Mouse (Mus musculus): ENCODE data around the gene Slc8b1. TPM values are rescaled to one million over a fixed set of nuclear protein-coding genes. Genes with fewer than 3 reads are reported as not detected.
"Not testable (repeated sequence)": the region's sequence is repeated elsewhere in the genome, so short reads cannot be mapped to it uniquely, and the experiment has no call there.

The Slc8b1 gene
- total RNA-seq, 2 experiments from 2014 or later: 9.5 to 11.3 TPM

DNA sequence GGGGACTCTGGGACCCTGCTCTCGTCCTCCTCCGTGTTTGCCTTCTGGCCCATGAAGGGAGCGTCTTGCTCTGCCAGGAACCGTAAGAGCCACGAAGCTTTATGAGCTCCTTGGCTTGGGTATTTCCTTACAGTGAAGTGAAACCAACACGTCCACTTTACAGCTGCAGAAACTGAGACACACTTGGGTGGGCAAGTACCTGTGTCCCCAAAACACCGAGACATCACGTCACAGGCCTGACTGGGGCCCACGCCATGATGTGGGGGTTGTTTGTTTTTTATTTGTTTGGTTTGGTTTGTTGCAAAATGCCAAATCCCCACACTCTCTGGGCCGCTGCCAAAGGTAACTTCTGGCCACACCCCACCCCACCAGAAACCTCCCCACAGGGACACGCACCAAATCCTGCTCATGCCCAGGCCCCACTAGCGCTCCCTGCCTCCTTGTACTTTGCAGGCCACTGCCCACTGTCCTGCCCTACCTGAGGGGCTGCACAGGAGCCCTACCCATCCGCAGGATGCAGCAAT is 15.2 kb upstream of the Slc8b1 start:
- no peak for DNase-seq

DNA sequence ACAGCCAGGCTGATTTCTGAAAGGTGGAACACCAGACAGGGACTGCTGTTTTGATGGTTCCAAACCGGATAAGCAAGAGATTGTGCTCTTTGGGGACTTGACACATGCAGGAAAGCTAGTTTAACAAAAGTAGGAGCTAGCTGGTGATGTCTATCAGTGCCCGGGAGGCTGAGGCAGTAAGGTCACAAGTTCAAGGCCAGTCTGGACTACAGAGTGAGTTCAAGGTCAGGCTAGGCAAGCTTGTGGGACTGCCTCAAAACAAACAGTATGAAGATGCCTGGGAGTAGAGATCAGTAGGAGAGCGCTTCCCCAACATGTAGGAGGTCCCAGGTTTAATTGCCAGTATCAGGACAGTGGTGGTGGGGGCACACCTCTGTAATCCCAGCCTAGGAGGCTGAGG is 13.9 kb upstream of the Slc8b1 start:
- no peak for DNase-seq

DNA sequence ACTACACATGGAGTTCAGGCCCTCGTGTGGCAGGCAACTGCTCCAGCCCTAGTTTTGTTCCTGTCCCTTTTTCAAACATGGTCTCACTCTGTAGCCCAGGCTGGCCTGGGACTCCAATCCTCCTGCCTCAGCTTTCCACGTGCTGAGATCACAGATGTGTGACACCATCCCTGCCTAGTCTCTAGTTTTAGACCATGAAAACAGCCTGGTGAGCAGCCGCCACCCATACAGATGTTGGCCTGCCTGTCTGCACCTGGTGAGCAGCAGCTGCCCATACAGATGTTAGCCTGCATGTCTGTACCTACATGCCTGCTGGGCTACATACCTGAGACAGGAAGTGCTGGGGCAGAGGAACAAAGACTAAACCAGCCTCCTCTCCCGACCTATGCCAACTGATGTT is 11.8 kb upstream of the Slc8b1 start:
- DNase-seq: no peak

DNA sequence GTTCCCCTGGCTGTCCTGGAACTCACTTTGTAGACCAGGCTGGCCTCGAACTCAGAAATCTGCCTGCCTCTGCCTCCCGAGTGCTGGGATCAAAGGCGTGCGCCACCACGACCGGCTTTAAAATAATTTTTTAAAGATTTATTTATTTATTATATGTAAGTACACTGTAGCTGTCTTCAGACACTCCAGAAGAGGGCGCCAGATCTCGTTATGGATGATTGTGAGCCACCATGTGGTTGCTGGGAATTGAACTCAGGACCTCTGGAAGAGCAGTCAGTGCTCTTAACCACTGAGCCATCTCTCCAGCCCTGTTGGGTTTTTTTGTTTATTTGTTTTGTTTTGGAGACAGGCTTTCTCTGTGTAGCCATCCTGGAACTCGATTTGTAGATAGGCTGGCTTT is 10.4 kb upstream of the Slc8b1 start:
- DNase-seq: not testable (repeated sequence)

DNA sequence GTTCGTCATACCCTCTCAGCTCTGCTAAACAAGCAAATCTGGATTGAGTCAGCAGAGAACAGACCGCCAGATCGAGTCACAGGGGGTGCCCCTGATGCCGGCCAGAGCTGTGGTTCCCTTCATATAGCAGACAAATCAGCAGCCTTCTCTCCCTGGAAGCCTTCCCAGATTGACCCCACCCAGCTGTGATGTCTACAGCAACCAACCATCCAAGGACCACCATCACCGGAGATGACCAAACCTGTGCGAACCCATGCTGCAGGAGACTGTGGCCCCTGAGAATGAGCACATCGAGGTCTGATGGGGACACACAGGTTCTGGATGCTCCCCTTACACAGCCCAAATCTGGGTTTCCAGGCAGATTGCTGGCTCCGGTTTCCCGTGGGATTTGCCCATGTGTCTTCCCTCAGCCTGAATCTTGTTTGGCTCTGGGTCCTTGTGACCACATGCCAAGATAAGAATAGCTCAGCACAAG is 8.8 kb upstream of the Slc8b1 start:
- no peak for DNase-seq

DNA sequence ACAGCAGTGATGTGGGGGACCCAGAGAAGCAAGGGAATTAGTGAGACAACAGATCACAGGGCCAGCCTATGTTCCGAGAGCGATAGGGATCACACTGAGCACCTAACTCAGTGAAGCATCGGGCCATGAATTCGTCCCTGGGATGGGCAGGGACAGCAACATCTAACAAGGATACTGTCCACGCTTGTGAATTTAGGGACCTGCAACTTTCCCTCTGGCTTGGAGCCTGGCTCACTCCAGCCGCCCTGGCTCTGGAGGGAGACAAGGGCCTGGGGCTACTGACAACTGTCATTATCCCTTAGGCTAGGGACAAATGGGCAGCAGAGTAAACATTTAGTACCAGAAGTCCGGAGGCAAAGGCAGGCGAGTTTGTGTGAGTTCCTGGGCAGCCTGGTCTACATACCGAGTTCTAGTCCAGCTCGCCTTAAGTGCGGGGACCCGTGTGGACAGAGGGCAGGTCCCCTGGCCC is 8.3 kb upstream of the Slc8b1 start:
- no peak for DNase-seq

DNA sequence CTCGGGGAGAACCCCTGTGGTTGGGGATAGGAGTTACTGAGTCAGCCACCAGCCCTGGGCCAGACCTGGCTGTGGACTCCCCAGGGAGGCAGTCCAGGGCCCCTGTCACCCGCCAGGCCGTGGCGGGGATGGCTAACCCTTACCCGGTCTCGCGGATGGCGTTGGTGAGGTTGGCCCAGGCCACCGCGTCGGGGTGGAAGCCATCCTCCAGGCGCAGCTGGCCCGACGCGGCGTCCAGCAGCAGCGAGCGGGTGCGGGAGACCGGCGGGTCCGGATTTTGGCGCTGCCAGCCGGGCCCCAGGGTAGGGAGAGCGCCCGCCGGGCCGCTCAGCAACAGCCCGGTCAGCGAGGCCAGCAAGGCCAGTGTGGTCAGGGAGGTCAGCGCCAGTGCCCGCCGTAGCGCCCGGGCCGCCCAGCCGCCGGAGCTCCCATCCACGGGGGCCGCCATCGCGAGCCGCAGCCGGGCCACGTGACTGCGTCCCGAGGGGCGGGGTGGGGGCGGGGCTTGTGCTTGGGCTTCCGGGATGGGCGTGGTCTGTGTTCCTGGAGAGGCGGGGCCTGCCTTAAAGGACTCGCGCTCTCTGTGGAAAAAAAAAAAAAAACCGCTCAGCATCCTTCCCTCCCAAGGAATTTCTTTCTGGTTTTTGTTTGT is 7.7 kb upstream of the Slc8b1 start, which contains the start of gene Plbd2:
Gene Plbd2 (minus strand): TSS at position 482 of the 652 bp plus-strand sequence.
- DNase-seq: peak; percentile 85 to 86

DNA sequence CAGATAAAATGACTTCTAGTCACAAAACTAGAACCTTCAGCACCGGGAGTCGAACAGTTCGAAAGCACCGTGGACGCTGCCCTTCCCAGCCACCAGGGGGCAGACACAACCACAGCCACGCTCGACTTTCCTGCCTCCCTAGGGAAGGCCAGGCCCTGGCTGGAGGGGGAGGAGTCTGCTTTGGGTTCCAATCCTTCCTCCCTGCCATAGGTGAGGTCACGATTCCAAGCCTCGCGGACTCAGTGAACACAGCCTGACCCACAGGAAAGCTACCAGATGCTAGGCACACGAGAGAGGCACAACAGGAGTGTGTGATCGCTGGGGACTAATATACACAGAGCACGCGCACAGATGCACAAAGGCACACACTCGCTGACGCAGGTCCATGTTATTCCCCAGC is 5.6 kb upstream of the Slc8b1 start:
- peak; percentile 88 to 92 for DNase-seq

DNA sequence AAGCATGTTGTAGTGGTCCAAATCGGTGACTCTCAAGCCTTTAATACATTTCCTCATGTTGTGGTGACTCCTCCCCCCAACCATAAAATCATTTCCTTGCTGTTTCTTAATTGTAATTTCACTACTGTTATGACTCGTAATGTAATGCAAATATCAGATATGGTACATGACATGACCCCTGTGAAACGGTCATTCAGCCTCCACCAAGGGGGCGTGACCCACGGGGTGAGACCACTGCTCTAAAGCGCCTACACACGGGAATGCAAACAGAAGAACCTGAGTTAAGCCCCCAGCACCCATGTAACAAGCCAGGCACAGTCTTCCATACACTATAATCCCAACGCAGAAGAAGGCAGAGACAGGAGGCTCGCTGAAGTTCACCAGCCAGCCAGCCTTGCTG is 5.2 kb upstream of the Slc8b1 start:
- no peak for DNase-seq

DNA sequence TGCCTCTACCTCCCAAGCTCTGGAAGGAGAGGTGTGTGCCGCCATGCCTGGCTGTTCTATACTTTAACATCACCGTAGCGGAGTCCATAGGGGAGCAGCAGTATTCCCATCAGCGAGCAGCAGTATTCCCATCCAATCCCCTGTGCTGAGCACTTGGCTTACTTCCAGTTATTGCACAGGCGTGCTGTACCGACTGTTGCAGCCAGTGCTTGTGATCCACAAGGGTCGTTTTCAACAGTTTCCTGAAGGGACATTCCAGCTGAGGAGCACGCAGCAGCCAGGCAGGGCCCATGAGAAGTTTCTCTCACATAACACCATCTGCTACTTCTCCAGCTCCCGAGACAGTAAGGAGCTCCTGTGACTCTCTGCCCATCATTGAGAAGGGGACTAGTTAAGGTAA is 4.5 kb upstream of the Slc8b1 start:
- no peak for DNase-seq

DNA sequence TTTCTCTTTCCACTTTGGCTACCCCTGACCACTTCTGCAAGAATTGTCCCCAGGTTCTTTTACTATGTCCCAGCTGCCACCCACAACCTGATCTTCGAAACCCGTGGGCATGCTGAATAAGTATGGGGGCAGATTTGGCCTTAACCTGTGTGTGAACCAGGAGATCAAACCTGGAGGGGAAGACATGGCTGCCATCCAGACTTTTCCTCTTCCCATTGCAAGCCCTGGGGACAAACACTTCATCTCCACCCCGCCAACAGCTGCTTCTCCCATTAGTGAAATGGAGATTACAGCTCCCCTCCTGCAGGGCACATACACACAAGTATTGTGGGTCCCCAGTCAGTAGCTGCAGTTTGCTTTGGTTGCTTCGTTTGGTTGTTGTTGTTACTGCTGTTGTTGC is 3.7 kb upstream of the Slc8b1 start:
- peak in 1 of 2 experiments; percentile 35 for DNase-seq

DNA sequence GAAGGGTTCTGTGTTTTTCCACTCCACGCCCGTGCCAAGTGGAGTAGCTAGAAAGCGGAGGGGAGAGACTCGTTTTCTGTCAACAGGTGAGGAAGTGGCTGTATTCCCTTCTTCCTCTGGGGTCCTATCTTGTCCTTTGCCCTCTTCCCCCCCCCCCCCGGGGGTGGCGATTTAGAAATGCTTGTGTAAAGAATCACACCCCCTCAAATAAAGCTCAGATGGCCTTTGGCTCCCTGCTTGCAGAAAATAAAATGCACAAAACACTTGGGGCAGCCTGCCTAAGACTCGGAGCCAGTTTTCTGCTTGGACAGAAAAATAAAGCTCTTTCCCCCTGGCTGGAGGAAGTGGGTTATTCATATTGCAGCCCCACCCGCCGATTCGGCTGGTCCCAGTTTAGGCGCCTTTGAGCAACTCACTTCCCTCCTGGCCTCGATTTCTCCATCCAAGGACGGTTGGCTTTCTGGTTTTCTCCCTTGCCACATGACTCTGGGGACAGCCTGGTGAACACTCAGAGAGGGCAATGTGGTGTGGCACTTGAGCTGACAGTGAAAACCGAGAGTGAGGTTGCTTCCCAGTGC is 764 bp downstream of the Slc8b1 start:
- peak; percentile 68 to 73 for DNase-seq

DNA sequence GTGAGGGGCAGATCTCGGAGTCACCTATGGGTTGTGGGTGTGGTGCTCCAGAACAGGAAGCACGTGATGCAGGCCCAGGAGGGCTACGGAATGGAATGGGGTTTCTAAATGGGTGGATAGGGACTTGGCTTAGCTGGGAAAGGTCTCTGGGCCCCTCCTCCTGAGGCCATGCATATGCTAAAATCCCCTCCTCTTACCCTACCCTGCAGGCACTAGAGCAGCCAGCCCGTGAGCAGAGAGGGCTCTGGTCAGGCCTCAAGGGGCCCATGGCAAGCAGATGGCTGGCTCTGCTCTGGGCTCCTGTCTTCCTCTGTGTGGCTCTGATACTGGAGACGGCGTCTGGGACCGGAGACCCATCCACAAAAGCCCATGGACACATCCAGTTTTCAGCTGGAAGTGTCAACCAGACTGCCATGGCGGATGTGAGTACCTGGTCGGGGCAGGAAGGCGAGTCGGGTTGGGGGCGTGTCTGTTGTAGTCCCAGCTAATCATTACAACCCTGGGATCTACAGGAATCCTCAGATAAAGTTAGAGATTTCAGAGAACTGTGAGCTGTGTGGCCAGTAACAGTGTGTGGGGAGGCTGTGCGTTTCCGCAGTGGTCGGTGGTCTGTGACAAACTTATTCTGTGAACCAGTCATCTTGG is 2.1 kb downstream of the Slc8b1 start:
- DNase-seq: no peak

DNA sequence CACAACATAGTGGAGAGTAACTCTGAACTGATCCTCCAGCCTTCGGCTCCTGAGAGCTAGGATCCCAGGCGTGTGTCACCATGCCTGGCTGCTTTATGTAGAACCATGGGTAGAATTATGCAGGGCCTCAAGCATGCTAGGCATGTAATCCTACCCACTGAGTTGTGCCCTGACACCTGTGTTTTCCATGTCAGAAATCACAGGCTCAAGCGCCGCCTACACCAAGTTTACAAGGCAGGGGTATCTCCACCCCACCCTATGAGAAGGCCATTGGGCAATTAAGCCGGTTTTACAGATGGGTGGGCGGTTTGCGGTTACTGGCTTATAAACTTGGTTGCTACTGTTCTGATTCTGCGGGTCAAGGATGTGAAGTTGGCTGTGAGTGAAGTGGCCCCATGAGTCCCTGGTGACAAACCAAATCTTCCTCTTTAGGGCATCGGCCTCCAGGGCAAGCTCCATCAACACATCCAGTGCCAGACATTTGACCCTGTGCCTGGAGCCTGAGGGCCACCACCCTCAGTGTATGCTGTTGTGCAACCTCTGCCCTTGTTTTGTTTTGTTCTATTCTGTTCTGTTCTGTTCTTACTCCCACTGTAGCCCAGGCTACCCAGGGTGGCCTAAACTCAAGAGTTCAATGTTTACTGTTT is 3.2 kb downstream of the Slc8b1 start:
- peak; percentile 54 to 56 for DNase-seq

DNA sequence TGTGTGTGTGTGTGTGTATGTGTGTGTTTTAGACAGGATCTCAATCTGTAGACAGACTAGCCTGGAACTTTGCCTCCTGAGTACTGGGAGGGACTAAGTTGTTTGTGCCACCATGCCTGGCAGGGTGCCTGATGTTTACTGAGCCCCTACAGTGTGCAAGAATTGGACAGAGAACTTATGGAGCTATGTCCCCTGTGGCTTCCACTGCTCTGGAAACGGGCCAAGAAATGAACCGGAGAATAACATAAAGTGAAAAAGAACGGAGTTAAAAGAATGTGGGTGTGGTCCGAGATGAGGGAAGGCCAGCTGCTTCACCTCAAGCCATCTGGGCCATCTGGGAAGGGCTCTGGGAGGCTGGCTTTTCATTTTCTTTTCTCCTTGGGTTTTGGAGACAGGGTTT is 3.8 kb downstream of the Slc8b1 start:
- peak in 1 of 2 experiments; percentile 57 for DNase-seq

DNA sequence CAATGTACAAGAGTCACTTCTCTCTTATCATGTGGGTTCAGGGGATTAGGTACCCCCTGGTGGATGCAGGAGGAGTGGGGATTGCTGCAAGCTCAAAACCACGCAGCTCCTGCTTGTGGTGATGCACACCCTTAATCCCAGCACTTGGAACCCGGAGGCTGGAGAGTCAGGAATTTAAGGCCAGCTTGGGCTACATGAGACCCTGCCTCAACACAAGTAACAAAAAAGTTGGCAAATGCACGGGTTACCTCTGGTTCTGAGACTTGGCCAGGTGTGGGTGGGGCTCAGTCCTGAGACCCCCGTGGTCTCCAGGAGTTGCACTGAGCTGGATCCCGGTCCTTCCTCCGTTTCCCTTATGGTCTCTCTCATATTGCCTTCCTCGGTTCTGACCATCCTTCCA is 4.5 kb downstream of the Slc8b1 start:
- DNase-seq: no peak

DNA sequence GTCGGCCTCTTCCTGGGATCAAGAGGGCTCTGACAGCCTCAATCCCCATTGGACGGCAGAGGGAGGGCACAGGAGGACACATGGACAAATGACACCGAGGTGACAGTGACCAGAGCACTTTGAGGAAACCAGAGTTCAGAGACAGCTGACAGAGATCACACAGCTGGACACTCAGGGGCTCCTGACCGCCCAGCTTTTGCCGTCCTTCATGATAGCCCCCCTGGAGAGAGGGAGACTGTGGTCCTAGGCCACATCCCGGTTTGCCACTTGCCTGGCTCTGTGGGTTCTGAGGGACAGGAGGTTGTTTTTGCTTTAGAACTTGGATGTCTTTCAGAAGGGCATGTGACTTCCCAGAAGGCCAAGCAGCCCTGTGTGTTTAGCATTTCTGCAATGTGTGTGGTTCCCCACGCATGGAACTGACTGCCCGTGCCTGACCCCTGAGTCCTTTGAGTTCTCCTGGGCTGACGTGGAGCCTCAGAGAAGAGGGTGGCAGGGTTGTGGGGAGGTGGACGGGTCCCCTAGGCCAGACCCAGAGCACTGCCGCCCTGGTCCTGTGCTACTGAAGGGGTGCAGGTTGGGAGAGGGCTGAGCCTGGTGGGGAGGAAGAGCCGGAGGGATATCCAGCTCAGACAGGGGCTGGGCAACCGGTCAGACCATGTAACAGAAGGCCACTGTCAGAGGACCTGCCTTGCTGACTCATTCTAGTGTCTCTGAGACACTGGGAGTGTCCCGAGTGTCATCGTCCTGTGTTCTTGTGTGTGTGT is 5.4 kb downstream of the Slc8b1 start:
- peak; percentile 76 to 77 for DNase-seq

DNA sequence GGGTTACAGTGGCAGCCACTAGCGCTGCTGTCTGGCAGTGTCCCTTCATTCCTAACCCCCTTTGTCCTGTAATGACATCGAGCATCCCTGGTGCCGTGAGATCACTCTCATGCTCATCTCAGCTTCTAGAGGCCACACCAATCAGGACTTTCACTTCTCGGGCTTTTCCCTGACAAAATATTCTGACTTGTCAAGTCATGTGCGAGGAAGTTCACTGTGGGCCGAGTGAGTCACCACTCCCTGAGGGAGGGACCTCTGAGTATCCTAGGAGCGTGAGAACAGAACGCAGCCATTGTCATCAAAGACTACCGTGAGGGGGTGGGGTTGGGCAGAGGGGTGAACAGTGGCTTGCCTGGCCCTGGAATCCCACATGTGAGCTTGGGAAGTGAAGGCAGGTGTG is 6.6 kb downstream of the Slc8b1 start:
- DNase-seq: peak; percentile 81 to 88

DNA sequence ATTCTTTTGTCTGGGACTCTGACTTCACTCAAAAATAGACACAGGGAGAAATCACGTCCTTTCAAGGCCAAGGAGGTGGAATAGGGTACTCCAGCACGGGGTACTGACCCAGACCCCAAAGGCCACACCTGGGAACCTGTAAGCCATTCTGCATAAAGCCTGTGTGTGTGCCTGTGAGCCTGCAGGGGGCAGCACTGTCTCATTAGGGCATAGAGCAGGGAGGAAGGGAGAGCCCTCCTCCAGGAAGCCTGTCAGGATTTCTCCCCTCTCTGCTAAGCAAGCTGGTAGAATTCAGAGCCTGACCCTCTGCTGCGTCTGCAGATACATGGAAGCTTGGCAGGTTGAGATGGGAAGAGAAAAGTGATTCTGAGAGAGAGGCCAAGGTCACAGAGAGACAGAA is 11.7 kb downstream of the Slc8b1 start:
- peak in 1 of 2 experiments; percentile 53 for DNase-seq

DNA sequence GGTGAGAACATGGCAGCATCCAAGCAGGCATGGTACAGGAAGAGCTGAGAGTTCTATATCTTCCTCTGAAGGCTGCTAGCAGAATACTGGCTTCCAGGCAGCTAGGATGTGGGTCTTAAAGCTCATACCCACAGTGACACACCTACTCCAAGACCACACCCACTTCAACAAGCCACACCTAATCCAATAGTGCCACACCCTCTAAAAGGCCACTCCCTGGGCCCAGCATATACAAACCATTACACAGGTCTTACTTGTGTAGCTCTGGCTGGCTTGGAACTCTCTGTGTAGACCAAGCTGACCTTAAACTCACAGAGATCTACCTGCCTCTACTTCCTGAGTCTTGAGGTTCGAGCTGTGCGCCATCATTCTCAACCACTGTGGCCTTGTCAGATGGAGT is 13.8 kb downstream of the Slc8b1 start:
- no peak for DNase-seq

DNA sequence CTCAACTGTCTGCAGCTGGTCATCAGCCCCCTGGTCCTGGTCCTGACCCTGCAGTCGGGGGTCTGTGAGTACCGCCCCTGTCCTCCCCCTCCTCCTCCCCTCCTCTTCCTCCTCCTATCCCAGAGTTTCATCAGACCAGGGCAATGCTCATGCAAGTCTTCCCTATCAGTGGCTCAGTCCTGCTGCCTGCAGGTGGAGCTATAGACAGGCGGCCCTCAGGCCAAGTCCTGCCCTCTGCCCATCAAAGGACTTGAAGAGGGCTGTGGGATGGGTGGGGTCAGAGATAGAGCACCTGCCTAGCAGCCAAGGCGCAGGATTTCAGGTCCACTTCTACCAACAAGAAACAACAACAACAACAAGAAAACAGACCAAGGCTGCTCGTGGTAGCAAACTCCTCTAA is 14.8 kb downstream of the Slc8b1 start:
- DNase-seq: no peak

DNA sequence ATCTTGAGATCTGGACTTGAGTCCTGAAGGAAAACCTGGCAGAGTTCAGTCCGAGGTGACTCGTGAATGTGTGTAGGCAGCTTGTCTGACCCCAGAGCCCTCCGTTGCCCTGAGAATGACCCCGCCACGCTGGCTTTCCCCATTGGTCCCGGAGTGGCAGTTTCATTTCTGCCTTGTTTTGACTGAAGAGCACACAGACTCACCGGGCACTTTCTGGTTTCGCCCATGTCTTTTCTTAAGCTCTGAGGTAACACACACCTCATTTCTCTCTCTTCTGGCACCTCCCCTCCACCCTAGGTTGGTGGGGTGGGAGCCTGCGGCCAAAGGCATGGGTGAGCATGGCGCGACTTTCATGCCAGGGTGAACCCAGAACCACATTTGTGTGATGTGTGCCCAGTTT is 15.3 kb downstream of the Slc8b1 start:
- no peak for DNase-seq
